Mouse (Mus musculus) midbrain, embryonic 10.5 days (tissue): ENCODE measurements at regions not wholly inside any gene's neighbourhood (a gene's known extent, or its start where the extent isn't known, plus 50 kb on each side); places are given as distances from the start of the nearest gene placed in this dataset.
A peak's percentile ranks its signal among the peaks of the same experiment; 100 is the strongest.

Experiments used
- DNase-seq: peaks from one replicate; pipeline ENCODE4 v3.0.0-alpha.2; 2017; ENCODE audit warnings: low spot score
- H3K27ac ChIP-seq: fragments of 300-500 bp; sonication (generic); replicated peaks from 2 replicates; pipeline ENCODE4 v1.5.1; 2016; ENCODE audit warnings: mild to moderate bottlenecking
- H3K27me3 ChIP-seq: fragments of 300-500 bp; sonication (generic); 2 replicates; pipeline ENCODE4 v1.6.1; 2016; ENCODE audit warnings: low read depth, mild to moderate bottlenecking; ENCODE audit not compliant: poor library complexity, severe bottlenecking
- H3K36me3 ChIP-seq: fragments of 300-500 bp; sonication (generic); 2 replicates; pipeline ENCODE4 v1.6.1; 2016; ENCODE audit warnings: mild to moderate bottlenecking, moderate library complexity
- H3K4me1 ChIP-seq: fragments of 300-500 bp; sonication (generic); 2 replicates; pipeline ENCODE4 v1.6.1; 2016
- H3K4me3 ChIP-seq: fragments of 300-500 bp; sonication (generic); 2 replicates; pipeline ENCODE4 v1.5.1; 2016; ENCODE audit warnings: mild to moderate bottlenecking, moderate library complexity
- H3K9me3 ChIP-seq: fragments of 300-500 bp; sonication (generic); replicated peaks from 2 replicates; pipeline ENCODE4 v1.6.1; 2016; ENCODE audit warnings: mild to moderate bottlenecking
- WGBS: fragments of 180-500 bp; shearing (Covaris S2); methylation state at CpG from one replicate; pipeline ENCODE4 v1.1.7; 2016; 5-methylcytosine and 5-hydroxymethylcytosine counted together

GRCm38 (mm10) chr5:93328059-93328458 is 61.0 kb downstream of the Ccng2 start:
- 30% methylated on average over 7 of the region's 7 CpGs for WGBS
- Histone ChIP-seq H3K4me1 (no peaks in the 10 kb centered on the region), H3K36me3 (no peaks in the 10 kb centered on the region), H3K27ac (no peak overlapping the region), H3K27me3 (no peaks in the 10 kb centered on the region), H3K4me3 (no peak overlapping the region), H3K9me3 (no peaks in the 10 kb centered on the region)
- peak; percentile 47 for DNase-seq

GRCm38 (mm10) chr5:93330851-93331250 is 63.8 kb downstream of the Ccng2 start:
- Histone ChIP-seq H3K36me3 (no peaks in the 10 kb centered on the region), H3K27me3 (no peaks in the 10 kb centered on the region), H3K9me3 (no peaks in the 10 kb centered on the region), H3K4me1 (no peaks in the 10 kb centered on the region), H3K27ac (no peak overlapping the region), H3K4me3 (no peak overlapping the region)
- 83% methylated on average over 2 of the region's 2 CpGs for WGBS
- no peak for DNase-seq

GRCm38 (mm10) chr5:93353101-93353500 is 86.0 kb downstream of the Ccng2 start:
- Histone ChIP-seq H3K27ac (no peak overlapping the region), H3K36me3 (no peaks in the 10 kb centered on the region), H3K4me1 (no peaks in the 10 kb centered on the region), H3K27me3 (no peaks in the 10 kb centered on the region), H3K9me3 (peaks cover 35% of the 10 kb centered on the region), H3K4me3 (no peak overlapping the region)
- no peak for DNase-seq
- 80% methylated on average over 2 of the region's 2 CpGs for WGBS
